Mouse (Mus musculus): ENCODE results near the gene Gucd1.
A peak's percentile ranks its signal among the peaks of the same experiment; 100 is the strongest.
"Not testable (repeated sequence)": the region's sequence is repeated elsewhere in the genome, so short reads cannot be mapped to it uniquely, and the experiment has no call there.

Gucd1 gene

GRCm38 (mm10) chr10:75500345-75500744 is 17.4 kb downstream of the Gucd1 start:
- no peak for DNase-seq

DNA sequence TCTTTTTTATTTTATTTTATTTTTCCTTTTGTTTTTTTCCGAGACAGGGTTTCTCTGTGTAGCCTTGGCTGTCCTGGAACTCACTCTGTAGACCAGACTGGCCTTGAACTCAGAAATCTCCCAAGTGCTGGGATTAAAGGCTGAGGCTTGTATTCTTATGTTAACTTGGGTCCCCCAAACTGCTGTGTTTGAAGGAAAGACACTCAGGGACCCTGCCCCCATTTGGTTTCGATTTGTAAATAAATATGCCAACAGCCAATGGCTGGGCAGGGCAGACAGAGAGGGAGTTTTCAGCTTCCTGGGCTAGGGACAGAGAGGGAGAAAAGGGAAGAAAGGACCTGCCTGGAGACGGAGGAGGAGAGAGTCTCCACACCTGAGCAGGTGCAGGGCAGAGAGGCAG is 18.0 kb downstream of the Gucd1 start:
- DNase-seq: no peak

- DNase-seq: not testable (repeated sequence)
Measured at GRCm38 (mm10) chr10:75499214-75499613, 18.6 kb downstream of the Gucd1 start.

GRCm38 (mm10) chr10:75495921-75496320 is 21.9 kb downstream of the Gucd1 start:
- no peak for DNase-seq

GRCm38 (mm10) chr10:75495304-75495703 is 22.5 kb downstream of the Gucd1 start:
- DNase-seq: no peak

DNA sequence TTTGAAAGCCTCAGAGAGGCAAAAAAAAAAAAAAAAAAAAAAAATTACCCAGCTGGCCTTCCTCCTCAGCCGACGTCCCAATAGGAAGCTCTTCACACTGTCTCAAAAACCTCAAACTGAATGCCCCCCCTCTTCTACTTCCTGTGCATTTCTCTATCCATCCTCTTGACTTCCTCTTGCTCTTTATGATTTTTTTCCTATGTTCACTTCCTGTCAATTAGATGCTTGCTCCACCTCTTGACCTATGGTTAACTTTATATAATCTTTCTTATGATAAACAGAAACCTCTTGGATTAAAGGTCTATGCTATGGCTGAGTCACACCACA is 25.9 kb downstream of the Gucd1 start:
- DNase-seq: no peak

GRCm38 (mm10) chr10:75491234-75491935 is 26.4 kb downstream of the Gucd1 start:
- DNase-seq: no peak

GRCm38 (mm10) chr10:75490731-75491130 is 27.0 kb downstream of the Gucd1 start:
- no peak for DNase-seq

- no peak for DNase-seq
Measured at GRCm38 (mm10) chr10:75489522-75489921, 28.2 kb downstream of the Gucd1 start.

- no peak for DNase-seq
Measured at GRCm38 (mm10) chr10:75487131-75487530, 30.6 kb downstream of the Gucd1 start.

DNA sequence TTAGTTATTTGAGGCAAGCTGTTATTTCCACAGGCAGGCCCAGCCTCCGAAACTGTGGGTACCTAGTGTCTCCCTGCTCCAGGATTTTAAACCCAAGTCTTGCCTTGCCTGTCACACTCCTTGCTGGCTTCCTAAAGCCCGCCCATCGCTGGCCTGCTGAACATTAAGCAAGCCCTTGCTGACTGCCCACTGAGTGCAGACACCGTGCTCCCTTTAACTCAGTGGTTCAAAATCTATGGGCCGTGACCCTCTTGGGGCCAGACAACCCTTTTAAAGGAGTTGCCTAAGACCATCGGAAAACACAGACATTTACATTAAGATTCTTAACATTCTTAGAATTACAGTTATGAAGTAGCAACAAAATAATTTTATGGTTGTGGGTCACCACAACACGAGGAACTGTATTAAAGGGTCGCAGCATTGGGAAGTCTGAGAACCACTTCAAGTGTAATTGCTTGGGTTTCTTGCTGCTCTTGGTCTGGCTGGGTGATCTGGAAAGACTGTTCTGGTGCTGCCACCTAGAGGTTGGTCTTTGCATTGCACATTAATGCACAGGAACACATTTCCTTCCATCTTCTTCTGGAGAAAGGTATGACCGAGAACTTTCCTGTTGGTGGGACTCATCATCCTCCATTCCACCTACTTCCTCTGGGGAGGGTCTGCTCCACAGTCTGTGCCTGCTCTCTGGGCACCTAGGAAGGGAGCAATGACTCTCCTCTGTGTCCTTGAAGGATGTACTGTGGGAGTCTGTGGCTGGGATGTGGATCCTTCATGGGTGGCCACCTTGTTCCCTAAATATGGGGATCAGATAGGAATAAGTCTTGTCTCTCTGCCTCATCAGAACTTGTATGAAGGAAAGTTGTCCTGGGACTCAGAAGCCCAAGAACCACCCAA is 31.4 kb downstream of the Gucd1 start:
- peak; percentile 83 for DNase-seq

DNA sequence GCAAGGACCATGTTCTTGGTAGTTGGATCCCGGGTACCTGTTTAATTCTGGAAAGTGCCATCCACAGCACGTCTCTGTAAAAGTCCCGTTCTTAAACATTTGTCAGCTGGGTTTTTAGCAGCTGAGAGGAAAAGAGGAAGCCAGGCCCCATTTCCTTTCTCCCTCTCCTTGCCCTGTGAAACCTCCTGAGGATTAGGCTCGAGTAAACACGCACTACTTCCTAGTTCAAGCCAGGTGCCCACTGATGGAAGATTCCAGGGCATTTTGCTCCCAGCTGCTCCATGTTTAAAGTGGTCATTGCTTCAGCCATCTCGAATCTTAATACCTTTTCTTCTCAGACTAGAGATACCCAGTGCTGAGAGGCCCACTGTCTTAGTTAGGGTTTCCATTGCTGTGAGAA is 33.0 kb downstream of the Gucd1 start:
- DNase-seq: no peak

GRCm38 (mm10) chr10:75484066-75484465 is 33.7 kb downstream of the Gucd1 start:
- DNase-seq: no peak

- DNase-seq: no peak
Measured at GRCm38 (mm10) chr10:75482919-75483483, 34.8 kb downstream of the Gucd1 start.

DNA sequence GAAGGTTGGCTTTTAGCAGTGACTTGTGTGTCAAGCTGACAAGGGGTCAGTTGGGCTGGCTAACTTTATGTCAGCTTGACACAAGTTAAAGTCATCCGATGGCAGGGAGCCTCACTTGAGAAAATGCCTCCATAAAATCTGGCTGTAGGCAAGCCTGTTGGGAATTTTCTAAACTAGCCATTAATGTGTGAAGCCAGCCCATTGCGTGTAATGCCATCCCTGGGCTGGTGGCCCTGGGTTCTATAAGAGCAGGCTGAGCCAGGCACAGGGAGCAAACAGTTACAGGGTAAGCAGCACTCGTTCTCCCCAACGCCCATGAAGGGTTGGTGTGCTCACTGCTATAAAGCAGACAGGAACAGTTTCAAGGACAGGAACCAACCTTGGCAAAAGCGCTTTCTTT is 35.5 kb downstream of the Gucd1 start:
- no peak for DNase-seq

DNA sequence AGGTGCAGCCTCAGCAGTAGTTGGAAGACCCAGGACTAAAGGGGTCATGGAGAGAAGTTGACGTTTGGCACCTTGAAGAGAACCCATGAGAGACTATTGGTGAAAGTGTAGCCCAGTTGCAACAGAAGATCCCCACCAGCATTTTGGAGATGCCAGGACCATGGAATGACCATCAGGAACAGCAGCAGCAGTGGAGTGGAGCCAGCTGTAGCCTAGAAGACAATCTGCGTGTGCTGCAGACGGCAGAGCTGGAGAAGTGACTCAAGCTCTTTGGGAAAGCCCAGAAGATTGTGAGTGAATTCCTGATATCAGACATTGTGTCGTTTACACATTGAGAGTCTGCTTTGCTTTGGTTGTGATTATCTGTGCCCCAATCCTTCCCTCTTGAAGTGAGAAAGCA is 36.1 kb downstream of the Gucd1 start:
- no peak for DNase-seq

DNA sequence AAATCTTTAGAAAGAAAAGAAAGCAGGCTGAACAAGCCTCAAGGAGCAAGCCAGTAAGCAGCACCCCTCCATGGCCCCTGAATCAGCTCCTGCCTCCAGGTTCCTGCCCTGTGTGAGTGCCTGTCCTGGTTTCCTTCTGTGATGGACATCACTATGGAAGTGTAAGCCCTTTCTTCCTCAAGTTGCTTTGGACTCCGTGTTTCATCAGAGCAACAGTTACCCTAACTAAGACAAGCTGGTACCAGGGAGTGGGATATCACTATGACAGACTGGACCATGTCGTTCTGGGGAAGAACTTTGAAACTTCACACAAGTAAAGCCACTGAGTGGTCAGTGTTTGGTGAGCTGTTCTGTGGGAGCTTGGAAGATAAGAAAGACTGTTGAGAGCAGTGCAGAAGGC is 37.8 kb downstream of the Gucd1 start:
- no peak for DNase-seq

DNA sequence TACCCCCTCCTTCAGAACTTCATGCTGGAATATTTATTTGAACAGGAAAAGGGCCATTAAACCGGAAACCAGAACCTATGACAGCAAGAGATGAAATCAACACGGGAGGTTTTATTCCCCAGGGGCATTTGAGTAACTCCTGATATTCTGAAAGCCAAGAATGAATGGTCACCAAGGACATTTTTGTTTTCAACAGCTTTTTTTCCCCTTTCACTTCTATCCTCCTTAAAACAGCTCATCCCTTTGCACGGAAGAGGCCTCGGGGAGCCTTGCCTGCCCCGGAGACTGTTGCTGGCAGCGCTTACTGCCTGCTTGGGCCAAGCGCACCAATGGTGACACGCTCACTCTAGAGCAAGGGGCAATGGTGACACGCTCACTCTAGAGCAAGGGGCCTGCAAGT is 40.7 kb downstream of the Gucd1 start:
- DNase-seq: no peak

GRCm38 (mm10) chr10:75475139-75475850 is 42.5 kb downstream of the Gucd1 start:
- not testable (repeated sequence) for DNase-seq

- DNase-seq: no peak
Measured at GRCm38 (mm10) chr10:75474571-75474970, 43.2 kb downstream of the Gucd1 start.

DNA sequence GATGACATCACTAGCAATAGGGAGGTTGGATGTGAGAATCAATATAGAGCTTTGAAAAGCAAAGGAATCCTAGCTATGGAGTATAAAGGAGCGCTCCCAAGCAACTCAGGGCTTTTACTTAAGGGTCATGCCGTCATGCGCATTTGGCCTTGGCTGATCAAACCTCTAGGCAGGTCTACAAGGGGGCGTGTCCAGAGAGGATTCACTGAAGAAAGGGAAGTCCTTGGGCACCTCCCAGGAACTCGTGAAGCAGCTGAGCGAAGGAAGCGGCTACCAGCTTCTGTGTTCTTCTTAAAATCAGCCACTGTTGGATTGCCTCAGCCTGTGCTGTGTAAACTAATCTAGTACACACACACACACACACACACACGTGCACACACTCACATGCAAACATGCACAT is 44.4 kb downstream of the Gucd1 start:
- DNase-seq: no peak

GRCm38 (mm10) chr10:75465781-75466550 is 51.8 kb downstream of the Gucd1 start:
- DNase-seq: no peak

DNA sequence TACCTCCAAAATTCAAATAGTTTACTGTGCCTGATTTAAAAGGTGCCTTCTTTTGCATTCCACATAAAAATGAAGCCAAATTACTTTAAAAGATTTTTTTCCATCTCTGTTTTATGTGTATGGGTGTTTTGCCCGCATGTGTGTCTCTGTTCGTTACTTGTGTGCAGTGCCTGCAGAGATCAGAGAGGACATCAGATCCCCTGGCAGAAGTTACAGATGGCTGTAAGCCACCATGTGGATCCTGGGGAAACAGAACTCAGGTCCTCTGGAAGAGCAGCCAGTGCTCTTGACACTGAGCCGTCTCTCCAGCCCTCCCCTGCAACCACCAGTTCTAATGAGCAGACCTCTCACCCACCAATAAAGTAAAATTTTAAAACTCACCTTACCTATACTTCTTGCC is 55.0 kb downstream of the Gucd1 start:
- DNase-seq: no peak
